Mouse (Mus musculus) embryonic facial prominence, embryonic 15.5 days (tissue): Measurements from ENCODE around the gene Cd3e. TPM values are rescaled to one million over a fixed set of nuclear protein-coding genes. Genes with fewer than 3 reads are reported as not detected.

Experiments
- ATAC-seq: fragments of 200-750 bp; cut with Nextera tagmentation; 2 replicates; pipeline ENCODE4 v1.8.0; 2017; ENCODE audit warnings: low read depth, moderate TSS enrichment; ENCODE audit not compliant: insufficient number of reproducible peaks, low FRiP score, low TSS enrichment
- H3K27ac ChIP-seq: fragments of 300-500 bp; sonication (generic); replicated peaks from 2 replicates; pipeline ENCODE4 v1.5.1; 2015; ENCODE audit warnings: mild to moderate bottlenecking, inconsistent platforms
- H3K27me3 ChIP-seq: fragments of 300-500 bp; sonication (generic); 2 replicates; pipeline ENCODE4 v1.6.1; 2015; ENCODE audit warnings: inconsistent platforms
- H3K36me3 ChIP-seq: fragments of 300-500 bp; sonication (generic); 2 replicates; pipeline ENCODE4 v1.6.1; 2015; ENCODE audit warnings: mild to moderate bottlenecking, inconsistent platforms
- H3K4me1 ChIP-seq: fragments of 300-500 bp; sonication (generic); 2 replicates; pipeline ENCODE4 v1.6.1; 2015; ENCODE audit warnings: inconsistent platforms
- H3K4me2 ChIP-seq: fragments of 300-500 bp; sonication (generic); replicated peaks from 2 replicates; pipeline ENCODE4 v1.6.1; 2015; ENCODE audit warnings: mild to moderate bottlenecking, inconsistent platforms
- H3K4me3 ChIP-seq: fragments of 300-500 bp; sonication (generic); replicated peaks from 2 replicates; pipeline ENCODE4 v1.5.1; 2015; ENCODE audit warnings: mild to moderate bottlenecking, inconsistent platforms
- H3K9ac ChIP-seq: fragments of 300-500 bp; sonication (generic); 2 replicates; pipeline ENCODE4 v1.6.1; 2015; ENCODE audit warnings: inconsistent platforms
- H3K9me3 ChIP-seq: fragments of 300-500 bp; sonication (generic); replicated peaks from 2 replicates; pipeline ENCODE4 v1.6.1; 2016; ENCODE audit warnings: inconsistent platforms
- WGBS: fragments of 180-500 bp; shearing (Covaris S2); methylation state at CpG from one replicate; pipeline ENCODE4 v1.1.7; 2015; 5-methylcytosine and 5-hydroxymethylcytosine counted together
- polyA plus RNA-seq: library from polyadenylated mRNA; unstranded; fragments of >200 nt; fragmentation: Nextera tagmentation; extraction: Ambion mirVana; gene quantifications from 2 replicates; pipeline ENCODE4 v1.2.1, GENCODE M21; 2015

The Cd3e gene
- polyA plus RNA-seq, 1 experiment from 2014 or later: 0.23 TPM

GRCm38 (mm10) chr9:44992271-44992670 is 17.2 kb downstream of the Cd3e start:
- Histone ChIP-seq H3K4me3 (no peak overlapping the region), H3K9me3 (no peaks in the 10 kb centered on the region), H3K4me2 (no peak overlapping the region), H3K9ac (no peak overlapping the region), H3K4me1 (no peaks in the 10 kb centered on the region), H3K27ac (no peak overlapping the region), H3K27me3 (no peaks in the 10 kb centered on the region), H3K36me3 (no peaks in the 10 kb centered on the region)
- no peak for ATAC-seq

- WGBS: 68% methylated on average over 2 of the region's 2 CpGs
- Histone ChIP-seq H3K4me2 (no peak overlapping the region), H3K4me1 (no peaks in the 10 kb centered on the region), H3K4me3 (no peak overlapping the region), H3K27ac (no peak overlapping the region), H3K27me3 (no peaks in the 10 kb centered on the region), H3K9me3 (no peaks in the 10 kb centered on the region), H3K36me3 (no peaks in the 10 kb centered on the region), H3K9ac (no peak overlapping the region)
- no peak for ATAC-seq
Measured at GRCm38 (mm10) chr9:44991821-44992220, 17.6 kb downstream of the Cd3e start.

DNA sequence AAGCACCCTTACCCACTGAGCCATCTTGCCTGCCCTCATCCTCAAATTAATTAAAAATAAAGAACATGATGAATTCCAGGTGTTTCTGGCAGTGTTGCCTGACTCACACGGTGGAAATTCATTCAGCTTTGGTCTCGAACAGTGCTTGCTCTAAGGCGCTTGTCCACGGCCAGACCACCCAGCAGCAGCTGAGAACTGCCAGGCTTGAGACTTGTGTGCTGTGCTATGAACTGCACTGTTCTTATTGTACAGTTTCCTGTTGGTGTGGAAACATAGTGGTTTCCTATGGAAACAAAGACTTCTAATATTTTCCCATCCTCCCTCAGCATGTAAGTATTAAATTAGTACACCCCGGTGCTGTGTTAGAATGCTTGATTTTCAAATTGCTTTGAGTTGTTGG is 22.5 kb downstream of the Cd3e start:
- H3K9ac ChIP-seq: no peak overlapping the region
- no peak overlapping the region for H3K27ac ChIP-seq
- H3K4me1 ChIP-seq: no peaks in the 10 kb centered on the region
- H3K4me3 ChIP-seq: no peak overlapping the region
- 44% methylated on average over 5 of the region's 5 CpGs for WGBS
- no peak overlapping the region for H3K4me2 ChIP-seq
- H3K9me3 ChIP-seq: no peaks in the 10 kb centered on the region
- H3K27me3 ChIP-seq: 0 out of 2 replicates have a peak, but pooled peaks cover 4% of the 10 kb centered on the region
- no peaks in the 10 kb centered on the region for H3K36me3 ChIP-seq
- no peak for ATAC-seq

- ATAC-seq: peak; percentile 47; the same call in 1 of the 2 replicates
- Histone ChIP-seq H3K9ac (no peak overlapping the region), H3K27ac (no peak overlapping the region), H3K4me3 (no peak overlapping the region), H3K36me3 (no peaks in the 10 kb centered on the region), H3K4me2 (no peak overlapping the region), H3K27me3 (0 out of 2 replicates have a peak, but pooled peaks cover 4% of the 10 kb centered on the region), H3K9me3 (no peaks in the 10 kb centered on the region), H3K4me1 (no peaks in the 10 kb centered on the region)
- 64% methylated on average over 14 of the region's 14 CpGs for WGBS
Measured at GRCm38 (mm10) chr9:44986242-44986781, 23.1 kb downstream of the Cd3e start.

DNA sequence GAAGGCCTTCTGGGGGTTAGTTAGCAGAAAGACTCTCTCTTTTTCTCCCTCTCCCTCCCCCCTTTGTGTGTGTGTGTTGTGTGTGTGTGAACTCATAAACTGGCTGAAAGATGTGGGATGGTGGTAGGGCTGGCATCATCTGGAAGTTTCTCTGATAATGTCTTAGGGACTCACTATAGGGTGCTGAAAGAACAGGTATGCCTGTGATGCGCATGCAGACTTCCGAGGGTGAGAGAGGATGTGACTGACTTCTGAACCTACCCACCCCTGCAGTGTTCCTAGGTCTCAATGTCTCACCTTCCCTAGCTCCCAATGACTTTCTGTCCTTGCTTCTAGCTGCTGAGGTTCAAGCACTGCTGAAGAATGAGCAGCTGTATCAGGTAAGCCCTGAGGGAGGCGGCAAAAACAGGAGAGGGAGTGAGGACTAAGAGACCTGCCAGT is 23.7 kb downstream of the Cd3e start:
- no peaks in the 10 kb centered on the region for H3K36me3 ChIP-seq
- H3K9me3 ChIP-seq: no peaks in the 10 kb centered on the region
- 87% methylated on average over 3 of the region's 3 CpGs for WGBS
- H3K4me1 ChIP-seq: no peaks in the 10 kb centered on the region
- 0 out of 2 replicates have a peak, but pooled peaks cover 4% of the 10 kb centered on the region for H3K27me3 ChIP-seq
- ATAC-seq: no peak
- H3K4me2 ChIP-seq: no peak overlapping the region
- H3K4me3 ChIP-seq: no peak overlapping the region
- H3K9ac ChIP-seq: no peak overlapping the region
- H3K27ac ChIP-seq: no peak overlapping the region

DNA sequence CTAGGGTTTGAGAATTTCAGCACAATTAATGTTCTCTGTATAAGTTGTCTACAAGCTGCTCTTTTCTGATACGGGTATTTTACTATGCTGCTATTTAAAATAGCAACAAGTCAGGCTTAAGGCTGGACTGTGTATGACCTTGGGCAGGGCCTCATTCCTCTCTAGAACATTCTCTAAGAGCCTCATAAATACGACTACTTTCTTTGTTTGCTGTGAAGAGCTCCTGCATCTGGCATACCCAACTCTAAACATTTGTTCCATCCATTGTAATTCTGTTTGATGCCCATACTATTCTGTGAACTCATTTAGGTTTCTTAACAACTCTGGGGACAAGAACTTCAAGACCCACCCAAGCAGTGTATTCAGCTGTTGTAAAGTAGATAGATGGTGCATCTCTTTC is 26.4 kb downstream of the Cd3e start:
- no peak overlapping the region for H3K27ac ChIP-seq
- H3K4me1 ChIP-seq: no peaks in the 10 kb centered on the region
- 0 out of 2 replicates have a peak, but pooled peaks cover 4% of the 10 kb centered on the region for H3K27me3 ChIP-seq
- no peak overlapping the region for H3K4me2 ChIP-seq
- no peak for ATAC-seq
- no peaks in the 10 kb centered on the region for H3K9me3 ChIP-seq
- H3K4me3 ChIP-seq: no peak overlapping the region
- H3K9ac ChIP-seq: no peak overlapping the region
- H3K36me3 ChIP-seq: no peaks in the 10 kb centered on the region
- 75% methylated on average over 2 of the region's 2 CpGs for WGBS

- 89% methylated on average over 3 of the region's 3 CpGs for WGBS
Measured at GRCm38 (mm10) chr9:44982531-44982930, 26.9 kb downstream of the Cd3e start.

GRCm38 (mm10) chr9:44982081-44982480 is 27.3 kb downstream of the Cd3e start:
- Histone ChIP-seq H3K9me3 (no peaks in the 10 kb centered on the region), H3K4me1 (no peaks in the 10 kb centered on the region), H3K9ac (no peak overlapping the region), H3K4me2 (no peak overlapping the region), H3K4me3 (no peak overlapping the region), H3K27ac (no peak overlapping the region), H3K36me3 (no peaks in the 10 kb centered on the region), H3K27me3 (0 out of 2 replicates have a peak, but pooled peaks cover 4% of the 10 kb centered on the region)
- no peak for ATAC-seq
- WGBS: 87% methylated on average over 8 of the region's 8 CpGs

More at GRCm38 (mm10) chr9:44982531-44982930, 26.9 kb downstream of the Cd3e start:
- Histone ChIP-seq H3K9me3 (no peaks in the 10 kb centered on the region), H3K27ac (no peak overlapping the region), H3K4me3 (no peak overlapping the region), H3K4me2 (no peak overlapping the region), H3K36me3 (no peaks in the 10 kb centered on the region), H3K4me1 (no peaks in the 10 kb centered on the region), H3K9ac (no peak overlapping the region), H3K27me3 (0 out of 2 replicates have a peak, but pooled peaks cover 4% of the 10 kb centered on the region)
- no peak for ATAC-seq

- WGBS: 77% methylated on average over 4 of the region's 4 CpGs
- 0 out of 2 replicates have a peak, but pooled peaks cover 4% of the 10 kb centered on the region for H3K27me3 ChIP-seq
- H3K4me2 ChIP-seq: no peak within 1 kb of the TSS
- H3K4me1 ChIP-seq: no peaks in the 10 kb centered on the region
- H3K9me3 ChIP-seq: no peaks in the 10 kb centered on the region
- no peaks in the 10 kb centered on the region for H3K36me3 ChIP-seq
- no peak within 1 kb of the TSS for H3K4me3 ChIP-seq
- ATAC-seq: no peak
- no peak within 1 kb of the TSS for H3K9ac ChIP-seq
- no peak within 1 kb of the TSS for H3K27ac ChIP-seq
Measured at GRCm38 (mm10) chr9:44981676-44982075, 27.8 kb downstream of the Cd3e start, which contains the start of gene Cd3d. Gene Cd3d, plus strand, starts transcription at chr9:44981786.

GRCm38 (mm10) chr9:44981104-44981503 is 28.3 kb downstream of the Cd3e start:
- 87% methylated on average over 2 of the region's 2 CpGs for WGBS
- H3K27me3 ChIP-seq: no peaks in the 10 kb centered on the region
- no peak for ATAC-seq
- no peak overlapping the region for H3K27ac ChIP-seq
- H3K4me3 ChIP-seq: no peak overlapping the region
- H3K36me3 ChIP-seq: no peaks in the 10 kb centered on the region
- no peaks in the 10 kb centered on the region for H3K4me1 ChIP-seq
- no peak overlapping the region for H3K4me2 ChIP-seq
- no peak overlapping the region for H3K9ac ChIP-seq
- no peaks in the 10 kb centered on the region for H3K9me3 ChIP-seq

DNA sequence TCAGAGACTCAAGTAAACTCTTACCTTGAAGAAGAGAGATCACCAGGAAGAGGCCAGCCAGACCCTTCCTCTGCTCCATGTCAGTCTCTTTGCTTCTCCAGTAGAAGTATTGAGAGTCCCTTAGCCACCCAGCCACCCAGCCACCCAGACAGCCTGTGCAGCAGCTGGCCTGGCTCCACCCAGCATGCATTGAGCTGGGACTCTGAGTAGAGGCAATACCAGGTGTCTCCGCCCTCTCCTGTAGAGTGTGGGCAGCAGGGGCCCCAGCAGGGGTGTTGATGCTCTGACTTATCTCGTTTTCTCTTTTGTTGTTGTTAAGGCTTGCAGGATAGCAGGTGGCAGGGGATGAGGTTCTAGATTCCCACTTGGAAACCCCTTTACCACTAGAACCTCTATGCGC is 29.2 kb downstream of the Cd3e start, which contains the start of gene Cd3g:
Cd3g (minus strand) TSS at position 190 of the 400 bp plus-strand sequence.
- Histone ChIP-seq H3K27ac (no peak within 1 kb of the TSS), H3K36me3 (no peaks in the 10 kb centered on the region), H3K4me2 (no peak within 1 kb of the TSS), H3K27me3 (no peaks in the 10 kb centered on the region), H3K4me1 (no peaks in the 10 kb centered on the region), H3K4me3 (no peak within 1 kb of the TSS), H3K9ac (no peak within 1 kb of the TSS), H3K9me3 (no peaks in the 10 kb centered on the region)
- ATAC-seq: no peak
- WGBS: 59% methylated on average over 3 of the region's 3 CpGs

DNA sequence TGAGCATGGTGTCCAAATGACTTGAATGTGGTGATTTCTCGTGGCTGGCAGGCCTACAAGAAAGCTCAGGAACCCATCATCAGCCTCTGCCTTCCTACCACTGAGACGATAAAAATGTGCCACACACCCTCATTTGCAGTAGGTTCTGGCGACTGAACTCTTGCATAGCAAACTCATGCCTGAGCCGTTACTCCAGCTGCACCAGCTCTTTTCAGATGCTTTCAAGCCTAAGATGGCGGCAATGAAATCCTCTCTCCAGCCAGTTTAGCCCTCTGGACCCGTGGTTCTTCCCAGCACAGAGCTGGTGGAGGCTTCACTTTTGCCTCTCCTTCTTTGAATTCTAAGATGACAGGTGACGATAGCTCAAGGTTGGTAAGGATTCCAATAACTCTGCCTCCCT is 29.6 kb downstream of the Cd3e start:
- 66% methylated on average over 7 of the region's 7 CpGs for WGBS
- Histone ChIP-seq H3K4me1 (no peaks in the 10 kb centered on the region), H3K4me2 (no peak overlapping the region), H3K9ac (no peak overlapping the region), H3K27me3 (no peaks in the 10 kb centered on the region), H3K36me3 (no peaks in the 10 kb centered on the region), H3K27ac (no peak overlapping the region), H3K4me3 (no peak overlapping the region), H3K9me3 (no peaks in the 10 kb centered on the region)
- no peak for ATAC-seq
